Mouse (Mus musculus) MN1 (cell line): ENCODE results near the gene Rnf128.

ENCODE experiments used
- DNase-seq: peaks from one replicate; pipeline ENCODE4 v3.0.0-alpha.2; 2016; ENCODE audit warnings: low spot score

Rnf128 gene

GRCm38 (mm10) chrX:139622071-139622470 is 59.0 kb downstream of the Rnf128 start:
- DNase-seq, result no peak

GRCm38 (mm10) chrX:139634758-139635157 is 71.6 kb downstream of the Rnf128 start:
- no peak for DNase-seq

GRCm38 (mm10) chrX:139639744-139640143 is 76.6 kb downstream of the Rnf128 start:
- no peak for DNase-seq

GRCm38 (mm10) chrX:139640418-139640817 is 77.3 kb downstream of the Rnf128 start:
- DNase-seq, result no peak

GRCm38 (mm10) chrX:139652226-139652625 is 89.1 kb downstream of the Rnf128 start:
- no peak for DNase-seq

- no peak for DNase-seq
Observed at GRCm38 (mm10) chrX:139653292-139653691, 90.2 kb downstream of the Rnf128 start.

- DNase-seq, result no peak
Observed at GRCm38 (mm10) chrX:139654350-139655063, 91.4 kb downstream of the Rnf128 start.

GRCm38 (mm10) chrX:139662111-139662510 is 99.0 kb downstream of the Rnf128 start:
- DNase-seq, result no peak

GRCm38 (mm10) chrX:139665829-139666228 is 102.7 kb downstream of the Rnf128 start:
- no peak for DNase-seq

GRCm38 (mm10) chrX:139684410-139684774 is 121.3 kb downstream of the Rnf128 start:
- no peak for DNase-seq

GRCm38 (mm10) chrX:139684775-139685695 is 121.9 kb downstream of the Rnf128 start, which contains the start of gene Tbc1d8b:
Gene Tbc1d8b (plus strand): TSS chrX:139684996.
- peak; percentile 70 for DNase-seq

- no peak for DNase-seq
Observed at GRCm38 (mm10) chrX:139714381-139714780, 151.3 kb downstream of the Rnf128 start, which contains the start of gene Gm15013. Gene Gm15013 (minus strand): TSS chrX:139714481.

GRCm38 (mm10) chrX:139722350-139722749 is 159.2 kb downstream of the Rnf128 start:
- no peak for DNase-seq
